ENCODE assay signal across 24 mouse cellular contexts in genomic region chr6:41499374-41499773, GRCm38 (mm10). TPM values are rescaled to one million over a fixed set of nuclear protein-coding genes. Genes with fewer than 3 reads are reported as not detected.
"Had no signal": no experiment of that assay in that cellular context is flagged by ENCODE, and none has a peak within 500 bp of the region (broad histone marks: within the 10 kb centered on the region; RNA-seq: fewer than 3 reads in every experiment).

No protein-coding gene starts in this region.

- H3K27me3 ChIP-seq: neural tube, embryonic 12.5 days; neural tube, embryonic 13.5 days; neural tube, embryonic 15.5 days; stomach, embryonic 15.5 days had no signal

- H3K27ac ChIP-seq: neural tube, embryonic 12.5 days; neural tube, embryonic 13.5 days; neural tube, embryonic 15.5 days; stomach, embryonic 15.5 days; stomach, postnatal 0 days had no signal

- DNase-seq: retina, postnatal 1 day; right cerebral cortex, adult 18-20 months; right cerebral cortex, postnatal 14 days; right cerebral cortex, postnatal 25 days; right cerebral cortex, postnatal 4 days; spleen, adult 18-20 months; thymus, adult 18-20 months; thymus, postnatal 14 days; thymus, postnatal 25 days; thymus, postnatal 36 days; thymus, postnatal 4 days had no signal

- H3K36me3 ChIP-seq: neural tube, embryonic 12.5 days; neural tube, embryonic 13.5 days; neural tube, embryonic 15.5 days; stomach, embryonic 15.5 days had no signal

- H3K4me3 ChIP-seq: neural tube, embryonic 12.5 days; neural tube, embryonic 13.5 days; neural tube, embryonic 15.5 days; stomach, embryonic 15.5 days had no signal

- H3K4me1 ChIP-seq: neural tube, embryonic 12.5 days; neural tube, embryonic 13.5 days; neural tube, embryonic 15.5 days; stomach, embryonic 15.5 days had no signal

RNA-seq across cellular contexts. Expression of gene Prss2, which starts 22.2 kb away (rescaled TPM):
- total RNA-seq: neutrophil, adult 5-6 weeks had no signal
- polyA plus RNA-seq: neural tube, embryonic 11.5 days; neural tube, embryonic 12.5 days; neural tube, embryonic 13.5 days; neural tube, embryonic 14.5 days; neural tube, embryonic 15.5 days; stomach, embryonic 14.5 days had no signal

RNA-seq across cellular contexts. Expression of gene Prss1, which starts 40.6 kb away (rescaled TPM):
- total RNA-seq: neutrophil, adult 5-6 weeks had no signal
- polyA plus RNA-seq: neural tube, embryonic 11.5 days; neural tube, embryonic 12.5 days; neural tube, embryonic 13.5 days; neural tube, embryonic 14.5 days; neural tube, embryonic 15.5 days; small intestine, adult 2 months; stomach, embryonic 14.5 days; testis, adult 2 months; urinary bladder, adult 2 months had no signal

RNA-seq across cellular contexts. Expression of gene Gm10334, which starts 53.4 kb away (rescaled TPM):
- total RNA-seq: neutrophil, adult 5-6 weeks had no signal
- polyA plus RNA-seq: neural tube, embryonic 11.5 days; neural tube, embryonic 12.5 days; neural tube, embryonic 13.5 days; neural tube, embryonic 14.5 days; neural tube, embryonic 15.5 days; small intestine, adult 2 months; stomach, embryonic 14.5 days; testis, adult 2 months; thymus, postnatal 0 days; urinary bladder, adult 2 months had no signal
